In genomic region chr15:30570254-30570800, GRCm38 (mm10) we compare ENCODE assay signal across 16 mouse cellular contexts.
A peak's percentile ranks its signal among the peaks of the same experiment; 100 is the strongest.
DNase-seq lines count a peak whose midpoint lies in the region; ATAC-seq and TF ChIP-seq lines count a peak whose summit lies in the region.
"Had no signal": no experiment of that assay in that cellular context is flagged by ENCODE, and none has a peak within 500 bp of the region (broad histone marks: within the 10 kb centered on the region; RNA-seq: fewer than 3 reads in every experiment).

No protein-coding gene starts in this region.

- CTCF ChIA-PET in Patski (lab: Charles Lee): no interaction called here

- no peak overlapping the region for H3K4me2 ChIP-seq in hindbrain, postnatal 0 days (ENCODE audit: low read depth, low read length)
- H3K4me2 ChIP-seq in hindbrain, embryonic 14.5 days (replicated peaks): no peak overlapping the region
- H3K4me2 ChIP-seq in forebrain, embryonic 15.5 days (replicated peaks): no peak overlapping the region
- H3K4me2 ChIP-seq: embryonic facial prominence, embryonic 12.5 days; limb, embryonic 13.5 days; stomach, embryonic 15.5 days had no signal

- ATAC-seq in hindbrain, postnatal 0 days: peak; percentile 62; the same call in 1 of the 2 replicates
- ATAC-seq in hindbrain, embryonic 14.5 days (ENCODE audit: low FRiP score): no peak
- peak; percentile 35 for ATAC-seq in Patski
- 0 out of 2 replicates have a peak, but pooled peaks have one; percentile 43 for ATAC-seq in forebrain, embryonic 15.5 days (replicated peaks)
- ATAC-seq: liver, postnatal 0 days had no signal

- H3K27me3 ChIP-seq in hindbrain, postnatal 0 days (ENCODE audit: insufficient read depth, low read length): no peaks in the 10 kb centered on the region
- H3K27me3 ChIP-seq in hindbrain, embryonic 14.5 days (ENCODE audit: control insufficient read depth, insufficient read depth, low read length): no peaks in the 10 kb centered on the region
- H3K27me3 ChIP-seq in Patski: no peaks in the 10 kb centered on the region
- no peaks in the 10 kb centered on the region for H3K27me3 ChIP-seq in forebrain, embryonic 15.5 days
- H3K27me3 ChIP-seq: embryonic facial prominence, embryonic 12.5 days; limb, embryonic 13.5 days; stomach, embryonic 15.5 days had no signal

- in situ Hi-C loops in Patski (cut with MboI; ENCODE audit: low pct_unique_long_range_greater_than_20kb): no loop called here

- H3K36me3 ChIP-seq in hindbrain, postnatal 0 days (ENCODE audit: insufficient read depth, low read length): no peaks in the 10 kb centered on the region
- H3K36me3 ChIP-seq in hindbrain, embryonic 14.5 days (replicated peaks; ENCODE audit: control insufficient read depth, insufficient read depth): no peaks in the 10 kb centered on the region
- no peaks in the 10 kb centered on the region for H3K36me3 ChIP-seq in forebrain, embryonic 15.5 days
- H3K36me3 ChIP-seq: embryonic facial prominence, embryonic 12.5 days; limb, embryonic 13.5 days; stomach, embryonic 15.5 days had no signal

- no peak for TF ChIP-seq CTCF in hindbrain, postnatal 0 days (IDR thresholded peaks at IDR 0.05; ENCODE audit: low read depth)
- TF ChIP-seq CTCF in Patski (IDR thresholded peaks at IDR 0.05): no peak

- WGBS in hindbrain, postnatal 0 days: 61% methylated on average over 8 of the region's 8 CpGs
- WGBS in hindbrain, embryonic 14.5 days: 77% methylated on average over 8 of the region's 8 CpGs
- WGBS in forebrain, embryonic 15.5 days: 73% methylated on average over 8 of the region's 8 CpGs

- no peaks in the 10 kb centered on the region for H3K4me1 ChIP-seq in hindbrain, postnatal 0 days (ENCODE audit: insufficient read depth, low read length)
- H3K4me1 ChIP-seq in hindbrain, embryonic 14.5 days (replicated peaks; ENCODE audit: control insufficient read depth, insufficient read depth, low read length): no peaks in the 10 kb centered on the region
- 0 out of 2 replicates have a peak, but pooled peaks cover 8% of the 10 kb centered on the region for H3K4me1 ChIP-seq in forebrain, embryonic 15.5 days
- H3K4me1 ChIP-seq: embryonic facial prominence, embryonic 12.5 days; limb, embryonic 13.5 days; stomach, embryonic 15.5 days had no signal

- H3K9me3 ChIP-seq in hindbrain, postnatal 0 days (ENCODE audit: low read length): no peaks in the 10 kb centered on the region
- no peaks in the 10 kb centered on the region for H3K9me3 ChIP-seq in hindbrain, embryonic 14.5 days (ENCODE audit: control insufficient read depth, low read length)
- no peaks in the 10 kb centered on the region for H3K9me3 ChIP-seq in forebrain, embryonic 15.5 days
- H3K9me3 ChIP-seq: embryonic facial prominence, embryonic 12.5 days; limb, embryonic 13.5 days; stomach, embryonic 15.5 days had no signal

- POLR2A ChIA-PET in Patski (lab: Charles Lee): no interaction called here

- no peak overlapping the region for H3K27ac ChIP-seq in hindbrain, postnatal 0 days
- no peak overlapping the region for H3K27ac ChIP-seq in hindbrain, embryonic 14.5 days
- H3K27ac ChIP-seq in forebrain, embryonic 15.5 days (replicated peaks): no peak overlapping the region
- H3K27ac ChIP-seq: embryonic facial prominence, embryonic 12.5 days; limb, embryonic 13.5 days; stomach, embryonic 15.5 days had no signal

- no peak overlapping the region for H3K4me3 ChIP-seq in hindbrain, postnatal 0 days (ENCODE audit: low read length)
- no peak overlapping the region for H3K4me3 ChIP-seq in hindbrain, embryonic 14.5 days (replicated peaks; ENCODE audit: low read length)
- H3K4me3 ChIP-seq in forebrain, embryonic 15.5 days: no peak overlapping the region
- H3K4me3 ChIP-seq: embryonic facial prominence, embryonic 12.5 days; limb, embryonic 13.5 days; stomach, embryonic 15.5 days had no signal

- H3K9ac ChIP-seq in hindbrain, postnatal 0 days (replicated peaks; ENCODE audit: low read length): no peak overlapping the region
- H3K9ac ChIP-seq in hindbrain, embryonic 14.5 days: no peak overlapping the region
- H3K9ac ChIP-seq in forebrain, embryonic 15.5 days (replicated peaks): no peak overlapping the region
- H3K9ac ChIP-seq: embryonic facial prominence, embryonic 12.5 days; limb, embryonic 13.5 days; liver, postnatal 0 days; stomach, embryonic 15.5 days had no signal

- DNase-seq in hindbrain, postnatal 0 days (ENCODE audit: low spot score): peak; percentile 30
- no peak for DNase-seq in hindbrain, embryonic 14.5 days (ENCODE audit: low spot score)
- DNase-seq in 3T3-L1 (ENCODE audit: low read depth, low spot score): peak; percentile 19
- DNase-seq in Patski (ENCODE audit: low read depth, low spot score): no peak
- no peak for DNase-seq in heart, postnatal 4 days
- no peak for DNase-seq in ovary, postnatal 36 days (ENCODE audit: low spot score)
- DNase-seq: adrenal gland, adult 2 months; heart, adult 11 months; heart, postnatal 10 days; kidney, adult 18-20 months; liver, postnatal 0 days; thymus, postnatal 36 days had no signal

Comparison
In these comparisons a context has a peak if more than half of its experiments do, and no peak if none do; other contexts are left out.
1. DNase-seq: peak in hindbrain, postnatal 0 days (single experiment) and 3T3-L1 (single experiment); none in hindbrain, embryonic 14.5 days (single experiment), Patski (single experiment), heart, postnatal 4 days (single experiment) and ovary, postnatal 36 days (single experiment).